Mouse (Mus musculus): Measurements from ENCODE around the gene Fbxl21. TPM values are rescaled to one million over a fixed set of nuclear protein-coding genes. Genes with fewer than 3 reads are reported as not detected.

Gene Fbxl21
- total RNA-seq, 4 experiments from 2014 or later: 6.4 to 10.3 (median 8.0) TPM

- DNase-seq (ENCODE audit: low spot score in 2 of 2): no peak
Observed at GRCm38 (mm10) chr13:56534931-56535330, 12.7 kb downstream of the Fbxl21 start.

- no peak for DNase-seq (ENCODE audit: low spot score in 2 of 2)
Observed at GRCm38 (mm10) chr13:56535570-56535969, 13.3 kb downstream of the Fbxl21 start.

- DNase-seq (ENCODE audit: low spot score in 2 of 2): no peak
Observed at GRCm38 (mm10) chr13:56537026-56537425, 14.8 kb downstream of the Fbxl21 start.

- DNase-seq (ENCODE audit: low spot score in 2 of 2): peak in 1 of 2 experiments; percentile 26
Observed at GRCm38 (mm10) chr13:56539846-56540245, 17.6 kb downstream of the Fbxl21 start.

- no peak for DNase-seq (ENCODE audit: low spot score in 2 of 2)
Observed at GRCm38 (mm10) chr13:56543805-56544204, 21.5 kb downstream of the Fbxl21 start.

GRCm38 (mm10) chr13:56544956-56545355 is 22.7 kb downstream of the Fbxl21 start:
- no peak for DNase-seq (ENCODE audit: low spot score in 2 of 2)

- no peak for DNase-seq (ENCODE audit: low spot score in 2 of 2)
Observed at GRCm38 (mm10) chr13:56548401-56548800, 26.1 kb downstream of the Fbxl21 start, which contains the start of gene Lect2. Gene Lect2 (minus strand): TSS chr13:56548502.

GRCm38 (mm10) chr13:56549364-56549763 is 27.1 kb downstream of the Fbxl21 start:
- no peak for DNase-seq (ENCODE audit: low spot score in 2 of 2)

- no peak for DNase-seq (ENCODE audit: low spot score in 2 of 2)
Observed at GRCm38 (mm10) chr13:56550574-56550973, 28.3 kb downstream of the Fbxl21 start.

- DNase-seq (ENCODE audit: low spot score in 2 of 2): no peak
Observed at GRCm38 (mm10) chr13:56551661-56552060, 29.4 kb downstream of the Fbxl21 start.

GRCm38 (mm10) chr13:56553923-56554322 is 31.7 kb downstream of the Fbxl21 start:
- DNase-seq (ENCODE audit: low spot score in 2 of 2): no peak

GRCm38 (mm10) chr13:56554409-56554808 is 32.1 kb downstream of the Fbxl21 start:
- peak; percentile 21 to 38 for DNase-seq (ENCODE audit: low spot score in 2 of 2)

- peak in 1 of 2 experiments; percentile 16 for DNase-seq (ENCODE audit: low spot score in 2 of 2)
Observed at GRCm38 (mm10) chr13:56555957-56556356, 33.7 kb downstream of the Fbxl21 start.

- DNase-seq (ENCODE audit: low spot score in 2 of 2): no peak
Observed at GRCm38 (mm10) chr13:56556701-56557100, 34.4 kb downstream of the Fbxl21 start.

GRCm38 (mm10) chr13:56558811-56559210 is 36.5 kb downstream of the Fbxl21 start:
- no peak for DNase-seq (ENCODE audit: low spot score in 2 of 2)

GRCm38 (mm10) chr13:56559841-56560370 is 37.6 kb downstream of the Fbxl21 start:
- no peak for DNase-seq (ENCODE audit: low spot score in 2 of 2)

GRCm38 (mm10) chr13:56561129-56561528 is 38.9 kb downstream of the Fbxl21 start:
- no peak for DNase-seq (ENCODE audit: low spot score in 2 of 2)

- peak in 1 of 2 experiments; percentile 36 for DNase-seq (ENCODE audit: low spot score in 2 of 2)
Observed at GRCm38 (mm10) chr13:56563075-56563474, 40.8 kb downstream of the Fbxl21 start.

- no peak for DNase-seq (ENCODE audit: low spot score in 2 of 2)
Observed at GRCm38 (mm10) chr13:56566336-56566735, 44.1 kb downstream of the Fbxl21 start.

GRCm38 (mm10) chr13:56571645-56572044 is 49.4 kb downstream of the Fbxl21 start:
- DNase-seq (ENCODE audit: low spot score in 2 of 2): no peak

GRCm38 (mm10) chr13:56575074-56575473 is 52.8 kb downstream of the Fbxl21 start:
- DNase-seq (ENCODE audit: low spot score in 2 of 2): no peak

GRCm38 (mm10) chr13:56575701-56576321 is 53.5 kb downstream of the Fbxl21 start:
- peak; percentile 38 to 78 for DNase-seq (ENCODE audit: low spot score in 2 of 2)

GRCm38 (mm10) chr13:56578097-56578496 is 55.8 kb downstream of the Fbxl21 start:
- no peak for DNase-seq (ENCODE audit: low spot score in 2 of 2)

Data from layer of hippocampus, adult 8-10 months (tissue).